Comparison of ENCODE assay signal across 8 mouse cellular contexts in the genomic region with DNA sequence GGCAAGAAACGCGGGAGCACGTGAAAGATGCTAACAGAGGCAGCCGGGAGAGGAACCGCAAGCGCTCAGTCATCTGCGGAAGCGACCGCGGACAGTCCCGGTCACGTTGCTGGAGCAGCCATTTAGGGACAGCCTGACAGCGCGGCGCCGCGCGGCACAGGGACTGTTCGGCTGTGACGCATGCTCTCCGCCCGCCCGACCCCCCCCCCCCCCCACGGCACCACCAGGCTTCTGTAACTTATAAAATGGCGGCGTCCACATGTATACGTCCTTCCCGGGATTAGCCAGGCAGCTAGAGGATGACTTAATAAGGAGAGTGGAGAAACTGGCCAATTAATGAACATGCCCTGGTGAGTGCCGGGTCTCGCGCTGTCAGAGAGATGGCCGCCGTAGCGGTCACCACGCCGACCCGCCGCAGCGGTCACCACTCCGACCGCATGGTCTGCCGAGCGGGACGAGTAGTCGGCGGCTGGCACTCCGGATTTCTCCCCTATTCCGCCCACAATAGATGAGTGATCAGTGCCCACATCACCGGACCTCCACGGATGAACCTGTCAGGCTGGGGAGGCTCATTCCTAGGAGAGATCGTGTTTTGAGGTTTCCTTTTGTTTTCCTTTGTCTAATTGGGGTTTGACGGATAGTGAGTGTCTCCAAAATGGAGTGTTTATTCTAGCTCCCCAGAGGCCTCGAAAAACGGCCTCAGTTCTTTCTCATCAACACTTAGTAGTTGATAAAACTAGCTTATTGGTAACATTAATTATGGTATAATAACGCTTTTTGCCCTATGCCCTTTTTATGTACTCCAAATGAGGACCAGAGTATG.
DNase-seq lines count a peak whose midpoint lies in the region; ATAC-seq lines count a peak whose summit lies in the region.

No protein-coding gene starts in this region.

- peak; percentile 95 for ATAC-seq in inflammation-experienced regulatory T-cells, adult 6 months
- ATAC-seq in megakaryocyte-erythroid progenitor cell, adult 5-6 weeks (replicated peaks; ENCODE audit: low FRiP score, low TSS enrichment, poor library complexity, severe bottlenecking), result peak; percentile 93

- DNase-seq in adrenal gland, adult 2 months, result peak; percentile 87
- DNase-seq in embryo, embryonic 10.5 days (ENCODE audit: low spot score), result peak; percentile 84
- peak; percentile 81 for DNase-seq in gastrocnemius, postnatal 14 days
- DNase-seq in left cerebral cortex, postnatal 25 days (ENCODE audit: low spot score in 2 of 2), result peak; percentile 75 to 77
- DNase-seq in right cerebral cortex, postnatal 10 days (ENCODE audit: low spot score in 2 of 2), result peak; percentile 89 to 92
- DNase-seq in urinary bladder, postnatal 25 days (ENCODE audit: low spot score), result peak; percentile 59

- intact Hi-C loops in gastrocnemius, postnatal 14 days (cut with DNase I; ENCODE audit: low total_unique reads), result no loop called here
- intact Hi-C loops in left cerebral cortex, postnatal 25 days (cut with DNase I), result loop anchor here (1.0 to 5.0 kb wide), 4 partner anchors 39 to 129 kb away; no protein-coding TSS in a partner anchor

Comparison
In these comparisons a context has a peak if more than half of its experiments do, and no peak if none do; other contexts are left out.
1. Peak in every context shown above with its lines: DNase-seq and ATAC-seq.